Mouse (Mus musculus): ENCODE measurements around the gene Hyls1.

- TF ChIP-seq GATA1 (IDR thresholded peaks at IDR 0.05; ENCODE audit: borderline replicate concordance, low read length), result no peak
- no peak for TF ChIP-seq FLI1 (IDR thresholded peaks at IDR 0.05; ENCODE audit: low read length)
These were observed 5.5 kb downstream of the Hyls1 start for GRCm38 (mm10) chr9:35564536-35565240.

All from megakaryocyte, embryonic 14.5 days (primary cell).